Mouse (Mus musculus): Measurements from ENCODE around the gene Rcn3. TPM values are rescaled to one million over a fixed set of nuclear protein-coding genes. Genes with fewer than 3 reads are reported as not detected.

Rcn3 gene
- polyA plus RNA-seq, 1 experiment = 16.0 TPM

- Histone ChIP-seq H3K27ac (ENCODE audit: control insufficient read depth, insufficient read depth, low read depth, low read length, poor library complexity) (no peak overlapping the region), H3K4me1 (ENCODE audit: control insufficient read depth, insufficient read depth, low read length) (no peaks in the 10 kb centered on the region), H3K4me3 (replicated peaks; ENCODE audit: control insufficient read depth, low read depth, low read length) (no peak overlapping the region)
- 58% methylated on average over 7 of the region's 7 CpGs for WGBS
- peak; percentile 85 for TF ChIP-seq CTCF (IDR thresholded peaks at IDR 0.05; ENCODE audit: control insufficient read depth, insufficient read depth, low read length)
- TF ChIP-seq POLR2A (IDR thresholded peaks at IDR 0.05; ENCODE audit: borderline replicate concordance, control insufficient read depth, low read depth, low read length) = no peak
Measured at GRCm38 (mm10) chr7:45037720-45038361, 54.2 kb downstream of the Rcn3 start.

- no peak overlapping the region for H3K27ac ChIP-seq (ENCODE audit: control insufficient read depth, insufficient read depth, low read depth, low read length, poor library complexity)
- no peak overlapping the region for H3K4me3 ChIP-seq (replicated peaks; ENCODE audit: control insufficient read depth, low read depth, low read length)
- no peaks in the 10 kb centered on the region for H3K4me1 ChIP-seq (ENCODE audit: control insufficient read depth, insufficient read depth, low read length)
- no peak for TF ChIP-seq POLR2A (IDR thresholded peaks at IDR 0.05; ENCODE audit: borderline replicate concordance, control insufficient read depth, low read depth, low read length)
- TF ChIP-seq CTCF (IDR thresholded peaks at IDR 0.05; ENCODE audit: control insufficient read depth, insufficient read depth, low read length) = no peak
- WGBS = 93% methylated on average over 11 of the region's 11 CpGs
Measured at GRCm38 (mm10) chr7:45036702-45037101, 55.3 kb downstream of the Rcn3 start.

GRCm38 (mm10) chr7:45035631-45036030 is 56.4 kb downstream of the Rcn3 start:
- no peak overlapping the region for H3K27ac ChIP-seq (ENCODE audit: control insufficient read depth, insufficient read depth, low read depth, low read length, poor library complexity)
- TF ChIP-seq CTCF (IDR thresholded peaks at IDR 0.05; ENCODE audit: control insufficient read depth, insufficient read depth, low read length) (no peak), POLR2A (IDR thresholded peaks at IDR 0.05; ENCODE audit: borderline replicate concordance, control insufficient read depth, low read depth, low read length) (no peak)
- 72% methylated on average over 3 of the region's 3 CpGs for WGBS
- no peaks in the 10 kb centered on the region for H3K4me1 ChIP-seq (ENCODE audit: control insufficient read depth, insufficient read depth, low read length)
- no peak overlapping the region for H3K4me3 ChIP-seq (replicated peaks; ENCODE audit: control insufficient read depth, low read depth, low read length)

DNA sequence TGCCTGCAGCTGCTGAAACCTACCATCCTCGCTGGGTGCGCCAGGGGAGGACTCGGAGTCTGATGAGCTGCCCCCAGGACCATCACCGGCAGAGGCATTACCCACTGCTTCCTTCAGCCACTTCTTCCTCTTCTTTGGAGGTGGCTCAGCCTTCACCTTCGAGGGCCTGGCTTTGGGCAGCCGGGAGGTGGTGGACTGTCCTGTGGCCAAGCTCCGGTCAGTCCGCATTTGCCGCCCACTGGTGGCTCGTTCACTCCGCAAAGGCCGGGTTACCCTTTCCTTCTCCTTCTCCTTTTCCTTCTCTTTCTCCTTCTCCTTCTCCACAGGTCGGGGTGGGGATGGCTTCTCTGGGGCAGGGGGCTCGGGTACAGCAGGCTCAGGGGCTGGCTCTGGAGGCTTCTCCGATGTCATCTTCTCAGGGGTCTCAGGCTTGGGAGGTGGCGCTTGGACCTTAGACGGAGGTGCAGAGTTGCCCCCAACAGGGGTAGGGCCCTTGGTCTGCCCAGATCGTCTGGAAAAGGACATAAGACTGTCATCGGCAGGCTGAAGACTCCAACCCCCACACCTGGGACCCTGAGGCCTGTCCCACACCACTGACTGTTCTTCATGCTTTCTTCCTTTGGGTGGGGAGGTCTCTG is 58.2 kb downstream of the Rcn3 start:
- 89% methylated on average over 19 of the region's 19 CpGs for WGBS

More for the DNA sequence above, 58.2 kb downstream of the Rcn3 start:
- no peak; the same call in 1 of the 2 replicates for TF ChIP-seq POLR2A (IDR thresholded peaks at IDR 0.05; ENCODE audit: borderline replicate concordance, control insufficient read depth, low read depth, low read length)
- TF ChIP-seq CTCF (IDR thresholded peaks at IDR 0.05; ENCODE audit: control insufficient read depth, insufficient read depth, low read length) = no peak
- no peaks in the 10 kb centered on the region for H3K4me1 ChIP-seq (ENCODE audit: control insufficient read depth, insufficient read depth, low read length)
- no peak overlapping the region for H3K4me3 ChIP-seq (replicated peaks; ENCODE audit: control insufficient read depth, low read depth, low read length)
- H3K27ac ChIP-seq (ENCODE audit: control insufficient read depth, insufficient read depth, low read depth, low read length, poor library complexity) = no peak overlapping the region

Other genes starting within 250 kb of the Rcn3 start
- 28.2 and 48.0 TPM in 2 replicates for gene Akt1s1, start 243.2 kb downstream of the Rcn3 start, polyA plus RNA-seq (2011; ENCODE audit: insufficient read depth, insufficient read length, low replicate concordance, missing spikeins)
- gene Tbc1d17, start 243.1 kb downstream of the Rcn3 start, polyA plus RNA-seq (2011; ENCODE audit: insufficient read depth, insufficient read length, low replicate concordance, missing spikeins) = 24.5 and 49.2 TPM in 2 replicates
- 97.5 and 261 TPM in 2 replicates for gene Pnkp, start 235.1 kb downstream of the Rcn3 start, polyA plus RNA-seq (2011; ENCODE audit: insufficient read depth, insufficient read length, low replicate concordance, missing spikeins)
- 51.3 and 96.4 TPM in 2 replicates for gene Ptov1, start 222.4 kb downstream of the Rcn3 start, polyA plus RNA-seq (2011; ENCODE audit: insufficient read depth, insufficient read length, low replicate concordance, missing spikeins)
- gene Med25, start 199.5 kb downstream of the Rcn3 start, polyA plus RNA-seq (2011; ENCODE audit: insufficient read depth, insufficient read length, low replicate concordance, missing spikeins) = 14.6 and 25.4 TPM in 2 replicates
- 7.0 and 21.8 TPM in 2 replicates for gene Fuz, start 196.1 kb downstream of the Rcn3 start, polyA plus RNA-seq (2011; ENCODE audit: insufficient read depth, insufficient read length, low replicate concordance, missing spikeins)
- 43.5 and 60.3 TPM in 2 replicates for gene Ap2a1, start 162.7 kb downstream of the Rcn3 start, polyA plus RNA-seq (2011; ENCODE audit: insufficient read depth, insufficient read length, low replicate concordance, missing spikeins)
- gene Tsks, start 149.0 kb downstream of the Rcn3 start, polyA plus RNA-seq (2011; ENCODE audit: insufficient read depth, insufficient read length, low replicate concordance, missing spikeins) = not detected in 2 replicates
- 6.5 TPM in 2 replicates for gene Cpt1c, start 117.4 kb downstream of the Rcn3 start, polyA plus RNA-seq (2011; ENCODE audit: insufficient read depth, insufficient read length, low replicate concordance, missing spikeins)
- gene Prmt1, start 105.7 kb downstream of the Rcn3 start, polyA plus RNA-seq (2011; ENCODE audit: insufficient read depth, insufficient read length, low replicate concordance, missing spikeins) = 192 and 337 TPM in 2 replicates
- gene Irf3, start 94.6 kb downstream of the Rcn3 start, polyA plus RNA-seq (2011; ENCODE audit: insufficient read depth, insufficient read length, low replicate concordance, missing spikeins) = 71.4 and 165 TPM in 2 replicates
- 28.9 and 40.8 TPM in 2 replicates for gene Bcl2l12, start 93.5 kb downstream of the Rcn3 start, polyA plus RNA-seq (2011; ENCODE audit: insufficient read depth, insufficient read length, low replicate concordance, missing spikeins)
- gene Scaf1, start 75.9 kb downstream of the Rcn3 start, polyA plus RNA-seq (2011; ENCODE audit: insufficient read depth, insufficient read length, low replicate concordance, missing spikeins) = 45.6 and 72.1 TPM in 2 replicates
- 11.0 and 14.9 TPM in 2 replicates for gene Rras, start 74.3 kb downstream of the Rcn3 start, polyA plus RNA-seq (2011; ENCODE audit: insufficient read depth, insufficient read length, low replicate concordance, missing spikeins)
- gene Prr12, start 39.3 kb downstream of the Rcn3 start, polyA plus RNA-seq (2011; ENCODE audit: insufficient read depth, insufficient read length, low replicate concordance, missing spikeins) = 8.6 and 14.3 TPM in 2 replicates
- 31.8 and 44.8 TPM in 2 replicates for gene Nosip, start 29.8 kb downstream of the Rcn3 start, polyA plus RNA-seq (2011; ENCODE audit: insufficient read depth, insufficient read length, low replicate concordance, missing spikeins)
- gene Prrg2, start 29.5 kb downstream of the Rcn3 start, polyA plus RNA-seq (2011; ENCODE audit: insufficient read depth, insufficient read length, low replicate concordance, missing spikeins) = 13.8 and 18.2 TPM in 2 replicates
- gene Fcgrt, start 11.6 kb upstream of the Rcn3 start, polyA plus RNA-seq (2011; ENCODE audit: insufficient read depth, insufficient read length, low replicate concordance, missing spikeins) = 13.9 and 19.1 TPM in 2 replicates
- 982 and 1,240 TPM in 2 replicates for gene Rps11, start 32.2 kb upstream of the Rcn3 start, polyA plus RNA-seq (2011; ENCODE audit: insufficient read depth, insufficient read length, low replicate concordance, missing spikeins)
- 2,527 and 4,441 TPM in 2 replicates for gene Rpl13a, start 36.5 kb upstream of the Rcn3 start, polyA plus RNA-seq (2011; ENCODE audit: insufficient read depth, insufficient read length, low replicate concordance, missing spikeins)
- gene Gm45713, start 44.0 kb upstream of the Rcn3 start, polyA plus RNA-seq (2011; ENCODE audit: insufficient read depth, insufficient read length, low replicate concordance, missing spikeins) = not detected in 2 replicates
- gene Flt3l, start 44.2 kb upstream of the Rcn3 start, polyA plus RNA-seq (2011; ENCODE audit: insufficient read depth, insufficient read length, low replicate concordance, missing spikeins) = 32.5 and 85.0 TPM in 2 replicates
- gene Pih1d1, start 62.1 kb upstream of the Rcn3 start, polyA plus RNA-seq (2011; ENCODE audit: insufficient read depth, insufficient read length, low replicate concordance, missing spikeins) = 39.2 and 92.4 TPM in 2 replicates
- gene Aldh16a1, start 62.4 kb upstream of the Rcn3 start, polyA plus RNA-seq (2011; ENCODE audit: insufficient read depth, insufficient read length, low replicate concordance, missing spikeins) = 49.6 and 113 TPM in 2 replicates
- 1.3 TPM in 1 of 2 replicates, not detected in the other for gene Slc17a7, start 71.7 kb upstream of the Rcn3 start, polyA plus RNA-seq (2011; ENCODE audit: insufficient read depth, insufficient read length, low replicate concordance, missing spikeins)
- gene Gfy, start 87.3 kb upstream of the Rcn3 start, polyA plus RNA-seq (2011; ENCODE audit: insufficient read depth, insufficient read length, low replicate concordance, missing spikeins) = 1.2 TPM in 1 of 2 replicates, not detected in the other
- gene Pth2, start 88.8 kb upstream of the Rcn3 start, polyA plus RNA-seq (2011; ENCODE audit: insufficient read depth, insufficient read length, low replicate concordance, missing spikeins) = not detected in 2 replicates
- gene Ccdc155, start 112.7 kb upstream of the Rcn3 start, polyA plus RNA-seq (2011; ENCODE audit: insufficient read depth, insufficient read length, low replicate concordance, missing spikeins) = not detected in 2 replicates
- gene Dkkl1, start 119.9 kb upstream of the Rcn3 start, polyA plus RNA-seq (2011; ENCODE audit: insufficient read depth, insufficient read length, low replicate concordance, missing spikeins) = 1.5 TPM in 1 of 2 replicates, not detected in the other
- 5.0 and 10.9 TPM in 2 replicates for gene Tead2, start 123.5 kb upstream of the Rcn3 start, polyA plus RNA-seq (2011; ENCODE audit: insufficient read depth, insufficient read length, low replicate concordance, missing spikeins)
- gene Cd37, start 146.9 kb upstream of the Rcn3 start, polyA plus RNA-seq (2011; ENCODE audit: insufficient read depth, insufficient read length, low replicate concordance, missing spikeins) = 214 and 405 TPM in 2 replicates
- gene Slc6a16, start 148.9 kb upstream of the Rcn3 start, polyA plus RNA-seq (2011; ENCODE audit: insufficient read depth, insufficient read length, low replicate concordance, missing spikeins) = not detected in 2 replicates
- not detected in 2 replicates for gene Slc6a21, start 185.3 kb upstream of the Rcn3 start, polyA plus RNA-seq (2011; ENCODE audit: insufficient read depth, insufficient read length, low replicate concordance, missing spikeins)
- gene Trpm4, start 241.6 kb upstream of the Rcn3 start, polyA plus RNA-seq (2011; ENCODE audit: insufficient read depth, insufficient read length, low replicate concordance, missing spikeins) = 2.6 and 3.9 TPM in 2 replicates
- 1.5 and 1.7 TPM in 2 replicates for gene Hrc, start 243.1 kb upstream of the Rcn3 start, polyA plus RNA-seq (2011; ENCODE audit: insufficient read depth, insufficient read length, low replicate concordance, missing spikeins)